ENCODE assay signal across 24 mouse cellular contexts in the genomic region with DNA sequence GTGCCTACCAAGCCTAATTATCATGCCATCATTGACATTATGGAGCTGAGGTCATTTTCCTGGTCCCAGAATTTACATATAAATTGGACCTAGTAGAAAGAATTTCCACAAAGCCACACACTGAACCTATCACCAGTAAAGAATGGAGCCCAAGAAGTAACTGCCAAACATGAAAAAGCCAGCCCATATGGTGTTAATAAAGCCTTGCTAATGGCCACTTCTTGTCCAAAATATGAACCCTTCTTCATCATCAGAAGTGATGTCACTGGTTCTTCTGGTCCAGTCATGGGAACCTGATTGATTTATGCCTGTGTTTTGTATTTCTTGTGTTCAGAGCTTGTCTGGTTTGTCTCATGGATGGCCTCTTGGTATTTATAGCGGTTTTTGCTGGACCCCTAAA.
"Had no signal": no experiment of that assay in that cellular context is flagged by ENCODE, and none has a peak within 500 bp of the region (broad histone marks: within the 10 kb centered on the region; RNA-seq: fewer than 3 reads in every experiment).

No protein-coding gene starts in this region.

- H3K9ac ChIP-seq: heart, embryonic 12.5 days; hindbrain, embryonic 12.5 days; hindbrain, embryonic 14.5 days; kidney, embryonic 15.5 days; limb, embryonic 12.5 days; limb, embryonic 15.5 days; liver, embryonic 12.5 days; liver, embryonic 14.5 days had no signal

- H3K4me2 ChIP-seq: heart, embryonic 12.5 days; hindbrain, embryonic 12.5 days; hindbrain, embryonic 14.5 days; kidney, embryonic 15.5 days; limb, embryonic 12.5 days; limb, embryonic 15.5 days; liver, embryonic 12.5 days had no signal

- H3K27me3 ChIP-seq: heart, embryonic 12.5 days; hindbrain, embryonic 12.5 days; kidney, embryonic 15.5 days; limb, embryonic 12.5 days; limb, embryonic 15.5 days had no signal

- H3K36me3 ChIP-seq: heart, embryonic 10.5 days; heart, embryonic 12.5 days; hindbrain, embryonic 12.5 days; kidney, embryonic 15.5 days; limb, embryonic 12.5 days; limb, embryonic 15.5 days; liver, embryonic 12.5 days had no signal

- H3K4me1 ChIP-seq: kidney, embryonic 15.5 days; liver, embryonic 12.5 days had no signal

- ATAC-seq: hindbrain, postnatal 0 days; intestine, embryonic 16.5 days; liver, embryonic 12.5 days had no signal

- H3K27ac ChIP-seq: heart, embryonic 10.5 days; hindbrain, embryonic 12.5 days; hindbrain, embryonic 14.5 days; hindbrain, postnatal 0 days; kidney, embryonic 15.5 days; kidney, postnatal 0 days; limb, embryonic 12.5 days; limb, embryonic 15.5 days; liver, embryonic 12.5 days; liver, embryonic 14.5 days had no signal

- H3K4me3 ChIP-seq: heart, embryonic 10.5 days; heart, embryonic 12.5 days; hindbrain, embryonic 12.5 days; kidney, embryonic 15.5 days; limb, embryonic 12.5 days; limb, embryonic 15.5 days; liver, embryonic 12.5 days had no signal

- H3K9me3 ChIP-seq: heart, embryonic 10.5 days; heart, embryonic 12.5 days; hindbrain, embryonic 12.5 days; kidney, embryonic 15.5 days; limb, embryonic 12.5 days; limb, embryonic 15.5 days; liver, embryonic 12.5 days had no signal

- DNase-seq: gastrocnemius, postnatal 14 days; gastrocnemius, postnatal 36 days; heart, adult 18-20 months; heart, postnatal 10 days; kidney, adult 11 months; kidney, adult 2 months; kidney, adult 9 months; kidney, postnatal 14 days; kidney, postnatal 36 days; layer of hippocampus, adult 9-11 months; layer of hippocampus, postnatal 36 days; left cerebral cortex, postnatal 4 days had no signal
